Mouse (Mus musculus) G1E (cell line): ENCODE measurements around the gene Cerk. TPM values are rescaled to one million over a fixed set of nuclear protein-coding genes. Genes with fewer than 3 reads are reported as not detected.
A peak's percentile ranks its signal among the peaks of the same experiment; 100 is the strongest.
"Not testable (repeated sequence)": the region's sequence is repeated elsewhere in the genome, so short reads cannot be mapped to it uniquely, and the experiment has no call there.

Source experiments
- ATAC-seq: 2 replicates; pipeline ENCODE4 v1.8.0; 2016; ENCODE audit warnings: mild to moderate bottlenecking; ENCODE audit not compliant: insufficient number of reproducible peaks, poor library complexity, low FRiP score, severe bottlenecking; ENCODE audit errors: extremely low read depth
- DNase-seq: peaks from one replicate; pipeline ENCODE4 v3.0.0; 2012; ENCODE audit warnings: low spot score
- H3K27me3 ChIP-seq: 2 replicates; pipeline ENCODE4 v1.6.1; 2012; ENCODE audit warnings: mild to moderate bottlenecking, low read length, inconsistent platforms; ENCODE audit not compliant: insufficient read depth
- H3K36me3 ChIP-seq: replicated peaks from 2 replicates; pipeline ENCODE3; 2012; ENCODE audit warnings: mild to moderate bottlenecking, inconsistent platforms
- H3K4me1 ChIP-seq: 2 replicates; pipeline ENCODE4 v1.6.1; 2012; ENCODE audit warnings: low read depth, low read length, inconsistent platforms, mixed read lengths; ENCODE audit not compliant: insufficient read depth
- H3K4me3 ChIP-seq: 2 replicates; pipeline ENCODE4 v1.5.1; 2012; ENCODE audit warnings: low read depth, mild to moderate bottlenecking, inconsistent platforms, low read length, moderate library complexity, mixed read lengths
- H3K9me3 ChIP-seq: replicated peaks from 2 replicates; pipeline ENCODE4 v1.6.1; 2012; ENCODE audit warnings: inconsistent platforms
- CTCF ChIP-seq: IDR thresholded peaks from 2 replicates; pipeline ENCODE4 v1.5.1; 2012; ENCODE audit warnings: low read depth, low read length, inconsistent platforms, mixed read lengths
- GATA1 ChIP-seq: IDR thresholded peaks from 2 replicates; pipeline ENCODE4 v1.6.1; 2012; ENCODE audit warnings: borderline replicate concordance, low read length, inconsistent platforms, mixed read lengths
- GATA2 ChIP-seq: IDR thresholded peaks from 2 replicates; pipeline ENCODE4 v1.6.1; 2012; ENCODE audit warnings: low read depth, low read length, inconsistent platforms, borderline replicate concordance
- POLR2AphosphoS5 ChIP-seq: IDR thresholded peaks from 2 replicates; pipeline ENCODE4 v1.6.1; 2012; ENCODE audit warnings: low read depth, low read length, inconsistent platforms; ENCODE audit not compliant: insufficient replicate concordance
- TAL1 ChIP-seq: conservative IDR thresholded peaks from 2 replicates; pipeline ENCODE4 v1.6.1; 2012; ENCODE audit warnings: low read depth, low read length, inconsistent platforms, mixed read lengths
- polyA plus RNA-seq: library from polyadenylated mRNA; stranded (reverse); fragments of >175 nt; gene quantifications from 2 replicates; pipeline ENCODE4 v1.2.3, GENCODE M21; 2012
- total RNA-seq, 2 experiments: library from RNA; stranded (forward) in 1 of 2; stranded (reverse) in 1 of 2; fragments of 200-1000 nt in 1 of 2; fragments of >200 nt in 1 of 2; fragmentation: Nextera tagmentation in 1 of 2; gene quantifications; 2 replicates each; pipeline ENCODE4 v1.2.3; 2014 to 2017

Cerk gene
- total and polyA plus RNA-seq, 3 experiments: 0.01 to 0.22 TPM; not detected in 1

DNA sequence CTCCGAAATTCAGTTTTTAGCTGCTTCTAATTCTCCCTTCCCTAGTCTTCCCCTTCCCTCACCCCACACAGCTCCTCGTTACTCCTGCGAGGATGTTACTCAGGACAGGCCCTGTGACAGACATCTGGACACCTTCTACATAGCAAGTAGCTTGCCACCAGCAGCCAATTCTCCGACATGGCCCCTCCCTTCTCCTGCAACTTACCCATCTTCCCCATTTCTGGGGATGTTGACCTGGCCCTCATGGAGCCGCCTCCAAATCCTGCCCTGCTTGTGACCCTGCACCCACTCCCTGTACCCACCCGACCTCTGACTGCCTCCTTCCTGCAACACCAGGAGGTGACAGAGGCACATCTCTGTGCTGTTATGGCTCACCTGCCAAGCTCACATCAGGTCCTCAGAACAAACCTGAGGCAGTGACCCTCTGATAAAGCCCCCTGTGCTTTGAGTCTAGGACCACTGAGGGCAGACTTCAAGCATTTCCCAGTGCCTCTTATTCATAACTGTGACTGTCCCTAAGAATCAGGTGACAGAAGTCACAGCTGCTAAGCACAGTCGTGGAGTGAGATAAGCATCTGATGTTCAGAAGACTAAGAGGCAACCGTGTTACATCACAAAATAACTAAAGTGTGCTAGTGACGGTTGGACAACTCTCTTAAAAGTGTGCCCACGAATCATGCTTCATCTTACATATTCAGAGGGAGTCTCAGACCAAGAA is 18.0 kb downstream of the Cerk start:
- peaks cover 3% of the 10 kb centered on the region; the same call in 1 of the 2 replicates for H3K4me1 ChIP-seq
- H3K27me3 ChIP-seq: peaks cover 25% of the 10 kb centered on the region; the same call in 1 of the 2 replicates
- no peak for DNase-seq
- ATAC-seq: no peak
- no peak for TF ChIP-seq TAL1
- no peak for TF ChIP-seq CTCF
- TF ChIP-seq POLR2AphosphoS5: no peak
- TF ChIP-seq GATA2: no peak
- TF ChIP-seq GATA1: no peak
- H3K9me3 ChIP-seq: no peaks in the 10 kb centered on the region
- H3K4me3 ChIP-seq: no peak overlapping the region
- no peaks in the 10 kb centered on the region for H3K36me3 ChIP-seq

DNA sequence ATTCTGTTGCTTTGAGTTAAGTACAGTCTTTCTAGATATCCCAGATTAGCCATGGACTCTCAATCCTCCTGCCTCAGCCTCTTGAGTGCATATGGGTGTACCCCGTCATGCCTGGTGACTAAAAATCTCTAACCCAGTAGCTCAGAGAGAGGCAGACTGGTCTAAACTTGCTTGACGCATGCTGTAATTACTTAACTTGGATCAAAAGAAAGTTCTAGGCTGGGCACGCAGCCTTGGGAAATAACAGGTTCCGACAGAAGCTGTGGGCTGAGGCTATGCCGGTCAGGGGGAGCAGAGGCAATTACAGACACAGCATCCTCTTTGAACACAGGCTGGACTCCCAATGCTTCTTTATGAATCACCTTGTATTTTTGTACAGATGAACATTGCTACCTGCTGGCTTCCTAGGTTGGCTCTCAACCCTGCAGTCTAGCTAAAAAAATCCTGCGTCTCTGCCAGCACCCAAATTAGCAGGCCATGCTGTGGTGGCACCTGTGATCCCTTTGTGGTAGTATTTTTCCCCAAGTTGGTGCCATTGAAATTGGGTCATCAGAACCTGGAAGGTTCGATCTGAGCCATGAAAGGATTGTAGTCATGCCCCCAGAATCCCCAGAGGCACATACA is 18.8 kb downstream of the Cerk start:
- TF ChIP-seq TAL1: no peak
- no peak for TF ChIP-seq CTCF
- no peak for TF ChIP-seq GATA2
- TF ChIP-seq GATA1: no peak
- TF ChIP-seq POLR2AphosphoS5: no peak
- no peak for DNase-seq
- peaks cover 3% of the 10 kb centered on the region; the same call in 1 of the 2 replicates for H3K4me1 ChIP-seq
- H3K4me3 ChIP-seq: no peak overlapping the region
- no peak for ATAC-seq
- no peaks in the 10 kb centered on the region for H3K36me3 ChIP-seq
- peaks cover 24% of the 10 kb centered on the region; the same call in 1 of the 2 replicates for H3K27me3 ChIP-seq
- no peaks in the 10 kb centered on the region for H3K9me3 ChIP-seq

GRCm38 (mm10) chr15:86165811-86166590 is 19.9 kb downstream of the Cerk start:
- no peak for ATAC-seq
- Histone ChIP-seq H3K27me3 (peaks cover 23% of the 10 kb centered on the region; the same call in 1 of the 2 replicates), H3K36me3 (no peaks in the 10 kb centered on the region), H3K9me3 (peaks cover 4% of the 10 kb centered on the region), H3K4me3 (no peak overlapping the region), H3K4me1 (peaks cover 3% of the 10 kb centered on the region; the same call in 1 of the 2 replicates)
- TF ChIP-seq POLR2AphosphoS5 (no peak), GATA2 (no peak), TAL1 (no peak), GATA1 (no peak), CTCF (no peak)
- DNase-seq: no peak

DNA sequence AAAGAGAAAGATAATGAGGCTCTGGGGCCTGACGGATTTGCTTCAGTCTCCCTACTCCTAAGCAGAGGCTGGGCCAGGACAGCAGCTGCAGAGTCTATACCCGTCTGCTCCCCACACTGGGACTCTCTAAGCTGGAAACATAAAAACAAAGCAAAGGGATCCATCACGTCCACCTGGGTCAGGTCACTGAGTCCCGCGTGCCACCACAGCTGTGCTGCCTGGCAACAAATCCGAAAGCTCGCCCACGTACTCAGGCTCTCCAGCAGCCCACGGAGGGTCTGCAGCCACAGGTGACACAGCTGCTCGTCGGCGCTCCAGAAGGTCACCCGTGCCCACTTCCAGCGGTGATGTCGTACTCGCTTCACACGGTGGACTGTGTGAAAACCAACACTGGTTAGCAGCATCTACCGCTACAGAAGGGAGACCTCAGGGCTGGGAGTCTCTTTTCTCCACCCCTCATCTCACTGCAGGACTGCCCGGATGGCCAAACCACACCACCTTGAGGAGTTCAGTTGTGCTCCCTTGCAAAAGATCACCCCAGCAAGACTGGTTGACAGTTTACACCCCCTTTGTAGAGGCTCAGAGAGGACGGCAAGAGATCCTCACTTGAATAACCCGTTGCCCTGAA is 21.1 kb downstream of the Cerk start:
- Histone ChIP-seq H3K4me3 (no peak overlapping the region), H3K36me3 (no peaks in the 10 kb centered on the region), H3K9me3 (peaks cover 4% of the 10 kb centered on the region), H3K27me3 (peaks cover 23% of the 10 kb centered on the region; the same call in 1 of the 2 replicates), H3K4me1 (peaks cover 3% of the 10 kb centered on the region; the same call in 1 of the 2 replicates)
- ATAC-seq (no peak), DNase-seq (no peak)
- TF ChIP-seq GATA1 (no peak), GATA2 (no peak), TAL1 (no peak), POLR2AphosphoS5 (no peak), CTCF (no peak)

- not testable (repeated sequence) for H3K36me3 ChIP-seq, H3K9me3 ChIP-seq, H3K4me1 ChIP-seq, H3K27me3 ChIP-seq, ATAC-seq, H3K4me3 ChIP-seq, DNase-seq
- TF ChIP-seq CTCF: 0 out of 2 replicates have a peak, but pooled peaks have one; percentile 26
These were observed 24.1 kb downstream of the Cerk start for GRCm38 (mm10) chr15:86161800-86162199.

- H3K36me3 ChIP-seq: no peaks in the 10 kb centered on the region
- DNase-seq: no peak
- ATAC-seq: no peak
- no peak overlapping the region for H3K4me3 ChIP-seq
- peaks cover 9% of the 10 kb centered on the region for H3K27me3 ChIP-seq
- TF ChIP-seq GATA2 (no peak), GATA1 (no peak), TAL1 (no peak), POLR2AphosphoS5 (no peak), CTCF (no peak)
- 0 out of 2 replicates have a peak, but pooled peaks cover 4% of the 10 kb centered on the region for H3K4me1 ChIP-seq
- peaks cover 4% of the 10 kb centered on the region for H3K9me3 ChIP-seq
These were observed 25.0 kb downstream of the Cerk start for GRCm38 (mm10) chr15:86160906-86161305.
